9 mouse cellular contexts compared by ENCODE assay signal in genomic region chr5:134668495-134668894, GRCm38 (mm10). TPM values are rescaled to one million over a fixed set of nuclear protein-coding genes. Genes with fewer than 3 reads are reported as not detected.
DNase-seq lines count a peak whose midpoint lies in the region; ATAC-seq and TF ChIP-seq lines count a peak whose summit lies in the region.
"Had no signal": no experiment of that assay in that cellular context is flagged by ENCODE, and none has a peak within 500 bp of the region (broad histone marks: within the 10 kb centered on the region; RNA-seq: fewer than 3 reads in every experiment).

No protein-coding gene starts in this region.

- peaks cover 8% of the 10 kb centered on the region; the same call in 1 of the 2 replicates for H3K36me3 ChIP-seq in hindbrain, embryonic 11.5 days (ENCODE audit: control insufficient read depth, insufficient read depth, low read length)
- peaks cover 33% of the 10 kb centered on the region for H3K36me3 ChIP-seq in hindbrain, embryonic 16.5 days (ENCODE audit: control insufficient read depth, insufficient read depth, low read length)
- H3K36me3 ChIP-seq in ES-Bruce4 (ENCODE audit: control insufficient read depth, insufficient read depth, low read length, poor library complexity, severe bottlenecking), result no peaks in the 10 kb centered on the region
- H3K36me3 ChIP-seq in kidney, embryonic 16.5 days (ENCODE audit: insufficient read depth, low read length), result peaks cover 28% of the 10 kb centered on the region; the same call in 1 of the 2 replicates
- H3K36me3 ChIP-seq in midbrain, postnatal 0 days (ENCODE audit: insufficient read depth, low read length), result peaks cover 78% of the 10 kb centered on the region

- TF ChIP-seq EP300 in ES-Bruce4 (IDR thresholded peaks at IDR 0.05; ENCODE audit: insufficient read depth, low read depth, low read length), result no peak

- TF ChIP-seq POLR2A in ES-Bruce4 (IDR thresholded peaks at IDR 0.05; ENCODE audit: insufficient read depth, low read length), result no peak
- no peak for TF ChIP-seq POLR2A in bone marrow macrophage, adult 2 months (IDR thresholded peaks at IDR 0.05; ENCODE audit: borderline replicate concordance, low read depth, low read length)

- TF ChIP-seq CTCF in ES-Bruce4 (IDR thresholded peaks at IDR 0.05; ENCODE audit: low read depth, low read length), result peak; percentile 85
- peak; percentile 58; the same call in 1 of the 2 replicates for TF ChIP-seq CTCF in bone marrow macrophage, adult 2 months (IDR thresholded peaks at IDR 0.05; ENCODE audit: low read depth, low read length)
- peak; percentile 68 for TF ChIP-seq CTCF in midbrain, postnatal 0 days (IDR thresholded peaks at IDR 0.05)

- H3K9me3 ChIP-seq in hindbrain, embryonic 11.5 days (ENCODE audit: control insufficient read depth, low read length), result no peaks in the 10 kb centered on the region
- H3K9me3 ChIP-seq in hindbrain, embryonic 16.5 days (ENCODE audit: control insufficient read depth, low read length), result no peaks in the 10 kb centered on the region
- no peaks in the 10 kb centered on the region for H3K9me3 ChIP-seq in ES-Bruce4 (replicated peaks; ENCODE audit: control insufficient read depth, insufficient read depth, low read length, poor library complexity, severe bottlenecking)
- H3K9me3 ChIP-seq in kidney, embryonic 16.5 days (ENCODE audit: low read length), result no peaks in the 10 kb centered on the region
- no peaks in the 10 kb centered on the region for H3K9me3 ChIP-seq in midbrain, postnatal 0 days (ENCODE audit: low read length)
- H3K9me3 ChIP-seq: embryonic facial prominence, embryonic 12.5 days had no signal

- H3K27ac ChIP-seq in hindbrain, embryonic 11.5 days (ENCODE audit: low read depth, low read length), result no peak overlapping the region
- no peak overlapping the region for H3K27ac ChIP-seq in hindbrain, embryonic 16.5 days (ENCODE audit: low read depth, low read length)
- H3K27ac ChIP-seq in ES-Bruce4 (ENCODE audit: insufficient read depth, low read length), result 0 out of 2 replicates have a peak overlapping the region, but pooled peaks have one; percentile 15
- no peak overlapping the region for H3K27ac ChIP-seq in bone marrow macrophage, adult 2 months (ENCODE audit: insufficient read depth, low read depth, low read length)
- no peak overlapping the region for H3K27ac ChIP-seq in kidney, embryonic 16.5 days (ENCODE audit: low read length)
- H3K27ac ChIP-seq in midbrain, postnatal 0 days (ENCODE audit: low read depth, low read length), result no peak overlapping the region
- H3K27ac ChIP-seq: embryonic facial prominence, embryonic 12.5 days had no signal

- H3K9ac ChIP-seq in hindbrain, embryonic 11.5 days (ENCODE audit: low read depth, low read length), result no peak overlapping the region
- no peak overlapping the region for H3K9ac ChIP-seq in hindbrain, embryonic 16.5 days (ENCODE audit: low read depth, low read length)
- H3K9ac ChIP-seq in ES-Bruce4 (ENCODE audit: low read depth, poor library complexity, severe bottlenecking), result peak overlapping the region; percentile 26; the same call in 1 of the 2 replicates
- H3K9ac ChIP-seq in kidney, embryonic 16.5 days (replicated peaks; ENCODE audit: low read length), result no peak overlapping the region
- H3K9ac ChIP-seq in midbrain, postnatal 0 days (replicated peaks; ENCODE audit: low read length, poor library complexity, severe bottlenecking), result no peak overlapping the region
- H3K9ac ChIP-seq: embryonic facial prominence, embryonic 12.5 days had no signal

- no peak overlapping the region for H3K4me2 ChIP-seq in hindbrain, embryonic 11.5 days (replicated peaks; ENCODE audit: low read depth, low read length)
- H3K4me2 ChIP-seq in hindbrain, embryonic 16.5 days (ENCODE audit: low read length), result no peak overlapping the region
- no peak overlapping the region for H3K4me2 ChIP-seq in kidney, embryonic 16.5 days (replicated peaks; ENCODE audit: low read depth, low read length)
- no peak overlapping the region for H3K4me2 ChIP-seq in midbrain, postnatal 0 days (ENCODE audit: low read depth, low read length, poor library complexity, severe bottlenecking)
- H3K4me2 ChIP-seq: embryonic facial prominence, embryonic 12.5 days had no signal

- 0 out of 2 replicates have a peak, but pooled peaks cover 5% of the 10 kb centered on the region for H3K4me1 ChIP-seq in hindbrain, embryonic 11.5 days (replicated peaks; ENCODE audit: control insufficient read depth, insufficient read depth, low read length)
- H3K4me1 ChIP-seq in hindbrain, embryonic 16.5 days (ENCODE audit: control insufficient read depth, insufficient read depth, low read depth, low read length), result no peaks in the 10 kb centered on the region
- H3K4me1 ChIP-seq in ES-Bruce4 (ENCODE audit: control insufficient read depth, insufficient read depth, low read length), result no peaks in the 10 kb centered on the region
- no peaks in the 10 kb centered on the region for H3K4me1 ChIP-seq in bone marrow macrophage, adult 2 months (ENCODE audit: control insufficient read depth, insufficient read depth, low read length)
- H3K4me1 ChIP-seq in kidney, embryonic 16.5 days (ENCODE audit: insufficient read depth, low read length), result no peaks in the 10 kb centered on the region
- no peaks in the 10 kb centered on the region for H3K4me1 ChIP-seq in midbrain, postnatal 0 days (ENCODE audit: insufficient read depth, low read length)
- H3K4me1 ChIP-seq: embryonic facial prominence, embryonic 12.5 days had no signal

- ATAC-seq in hindbrain, embryonic 11.5 days (ENCODE audit: low FRiP score), result 0 out of 2 replicates have a peak, but pooled peaks have one; percentile 30
- ATAC-seq in hindbrain, embryonic 16.5 days, result no peak; the same call in 1 of the 2 replicates
- peak; percentile 29; the same call in 1 of the 2 replicates for ATAC-seq in kidney, embryonic 16.5 days (ENCODE audit: low FRiP score, low TSS enrichment)
- ATAC-seq in midbrain, postnatal 0 days (ENCODE audit: low FRiP score), result no peak
- ATAC-seq in monocyte, adult 5-6 weeks (replicated peaks; ENCODE audit: insufficient number of reproducible peaks, low FRiP score, low TSS enrichment, poor library complexity, severe bottlenecking), result no peak

- H3K4me3 ChIP-seq in hindbrain, embryonic 11.5 days (ENCODE audit: low read depth, low read length), result no peak overlapping the region
- no peak overlapping the region for H3K4me3 ChIP-seq in hindbrain, embryonic 16.5 days (ENCODE audit: low read length)
- H3K4me3 ChIP-seq in ES-Bruce4 (ENCODE audit: low read depth, low read length), result peak overlapping the region; percentile 61
- H3K4me3 ChIP-seq in bone marrow macrophage, adult 2 months (ENCODE audit: insufficient read depth, low read length), result no peak overlapping the region
- H3K4me3 ChIP-seq in kidney, embryonic 16.5 days (ENCODE audit: low read length), result no peak overlapping the region
- no peak overlapping the region for H3K4me3 ChIP-seq in midbrain, postnatal 0 days (ENCODE audit: low read depth, low read length)
- H3K4me3 ChIP-seq: embryonic facial prominence, embryonic 12.5 days had no signal

- 23% methylated on average over 8 of the region's 8 CpGs for WGBS in hindbrain, embryonic 11.5 days
- 33% methylated on average over 8 of the region's 8 CpGs for WGBS in hindbrain, embryonic 16.5 days
- 55% methylated on average over 8 of the region's 8 CpGs for WGBS in kidney, embryonic 16.5 days
- WGBS in midbrain, postnatal 0 days, result 29% methylated on average over 8 of the region's 8 CpGs

- H3K27me3 ChIP-seq in hindbrain, embryonic 11.5 days (ENCODE audit: control insufficient read depth, insufficient read depth, low read length), result no peaks in the 10 kb centered on the region
- H3K27me3 ChIP-seq in hindbrain, embryonic 16.5 days (replicated peaks; ENCODE audit: control insufficient read depth, insufficient read depth, low read length), result no peaks in the 10 kb centered on the region
- no peaks in the 10 kb centered on the region for H3K27me3 ChIP-seq in ES-Bruce4 (ENCODE audit: control insufficient read depth, insufficient read depth, low read length, poor library complexity, severe bottlenecking)
- H3K27me3 ChIP-seq in kidney, embryonic 16.5 days (ENCODE audit: insufficient read depth, low read length), result no peaks in the 10 kb centered on the region
- no peaks in the 10 kb centered on the region for H3K27me3 ChIP-seq in midbrain, postnatal 0 days (ENCODE audit: insufficient read depth, low read length)
- H3K27me3 ChIP-seq: embryonic facial prominence, embryonic 12.5 days had no signal

- DNase-seq in hindbrain, embryonic 11.5 days (ENCODE audit: low spot score), result peak; percentile 76
- DNase-seq in midbrain, postnatal 0 days (ENCODE audit: low spot score), result peak; percentile 52
- DNase-seq in layer of hippocampus, adult 9-11 months, result no peak

RNA-seq across cellular contexts. Expression of gene Limk1, which starts 19.9 kb away (rescaled TPM):
- 12.4 and 14.7 TPM in 2 replicates for polyA plus RNA-seq in hindbrain, embryonic 11.5 days (2014; fragmentation: Nextera tagmentation; extraction: Ambion mirVana)
- 22.0 and 22.1 TPM in 2 replicates for polyA plus RNA-seq in hindbrain, embryonic 16.5 days (2015; fragmentation: Nextera tagmentation; extraction: Ambion mirVana)
- polyA plus RNA-seq in ES-Bruce4 (2011; ENCODE audit: insufficient read depth, insufficient read length, low read depth, missing spikeins), result 17.9 and 19.1 TPM in 2 replicates
- 9.4 and 13.1 TPM in 2 replicates for polyA plus RNA-seq in bone marrow macrophage, adult 2 months (2012; ENCODE audit: insufficient read depth, insufficient read length, missing spikeins)
- polyA plus RNA-seq in kidney, embryonic 16.5 days (2015; fragmentation: Nextera tagmentation; extraction: Ambion mirVana), result 4.9 and 5.2 TPM in 2 replicates
- 72.9 and 76.5 TPM in 2 replicates for total RNA-seq in midbrain, postnatal 0 days (2014; rRNA removed)
- polyA plus RNA-seq in midbrain, postnatal 0 days (2015; fragmentation: Nextera tagmentation; extraction: Ambion mirVana), result 15.5 and 16.7 TPM in 2 replicates
- total RNA-seq in monocyte, adult 5-6 weeks (2017), result 5.1 to 31.9 TPM (median 6.9 TPM) in 3 replicates

RNA-seq across cellular contexts. Expression of gene Eif4h, which starts 29.2 kb away (rescaled TPM):
- polyA plus RNA-seq in hindbrain, embryonic 11.5 days (2014; fragmentation: Nextera tagmentation; extraction: Ambion mirVana), result 434 and 445 TPM in 2 replicates
- 332 and 340 TPM in 2 replicates for polyA plus RNA-seq in hindbrain, embryonic 16.5 days (2015; fragmentation: Nextera tagmentation; extraction: Ambion mirVana)
- polyA plus RNA-seq in ES-Bruce4 (2011; ENCODE audit: insufficient read depth, insufficient read length, low read depth, missing spikeins), result 304 and 309 TPM in 2 replicates
- 169 and 175 TPM in 2 replicates for polyA plus RNA-seq in bone marrow macrophage, adult 2 months (2012; ENCODE audit: insufficient read depth, insufficient read length, missing spikeins)
- 492 and 502 TPM in 2 replicates for polyA plus RNA-seq in kidney, embryonic 16.5 days (2015; fragmentation: Nextera tagmentation; extraction: Ambion mirVana)
- total RNA-seq in midbrain, postnatal 0 days (2014; rRNA removed), result 424 and 435 TPM in 2 replicates
- 302 and 311 TPM in 2 replicates for polyA plus RNA-seq in midbrain, postnatal 0 days (2015; fragmentation: Nextera tagmentation; extraction: Ambion mirVana)
- total RNA-seq in monocyte, adult 5-6 weeks (2017), result 260 to 269 TPM (median 265 TPM) in 3 replicates

RNA-seq across cellular contexts. Expression of gene Lat2, which starts 53.7 kb away (rescaled TPM):
- 0.77 and 3.1 TPM in 2 replicates for polyA plus RNA-seq in hindbrain, embryonic 11.5 days (2014; fragmentation: Nextera tagmentation; extraction: Ambion mirVana)
- 2.1 and 2.6 TPM in 2 replicates for polyA plus RNA-seq in hindbrain, embryonic 16.5 days (2015; fragmentation: Nextera tagmentation; extraction: Ambion mirVana)
- polyA plus RNA-seq in ES-Bruce4 (2011; ENCODE audit: insufficient read depth, insufficient read length, low read depth, missing spikeins), result 2.2 and 2.6 TPM in 2 replicates
- polyA plus RNA-seq in bone marrow macrophage, adult 2 months (2012; ENCODE audit: insufficient read depth, insufficient read length, missing spikeins), result 202 and 213 TPM in 2 replicates
- 1.8 and 3.6 TPM in 2 replicates for polyA plus RNA-seq in kidney, embryonic 16.5 days (2015; fragmentation: Nextera tagmentation; extraction: Ambion mirVana)
- total RNA-seq in midbrain, postnatal 0 days (2014; rRNA removed), result 0.44 and 2.8 TPM in 2 replicates
- polyA plus RNA-seq in midbrain, postnatal 0 days (2015; fragmentation: Nextera tagmentation; extraction: Ambion mirVana), result 1.6 and 2.2 TPM in 2 replicates
- 191 to 217 TPM (median 196 TPM) in 3 replicates for total RNA-seq in monocyte, adult 5-6 weeks (2017)

Comparison
In these comparisons a context has a peak if more than half of its experiments do, and no peak if none do; other contexts are left out.
1. ATAC-seq: peak in hindbrain, embryonic 11.5 days (single experiment) and kidney, embryonic 16.5 days (single experiment); none in hindbrain, embryonic 16.5 days (single experiment), midbrain, postnatal 0 days (single experiment) and monocyte, adult 5-6 weeks (single experiment).
2. RNA of gene Lat2, which starts 53.7 kb away (polyA plus RNA-seq): 202 to 213 TPM in bone marrow macrophage, adult 2 months; 1.8 to 3.6 TPM in kidney, embryonic 16.5 days, 0.77 to 3.1 TPM in hindbrain, embryonic 11.5 days, 1.6 to 2.2 TPM in midbrain, postnatal 0 days, 2.2 to 2.6 TPM in ES-Bruce4 and 2.1 to 2.6 TPM in hindbrain, embryonic 16.5 days; every median in the first group is over 10 times any median in the second.
3. Peak in every context shown above with its lines, with median percentiles within 50 percentile points of each other: CTCF ChIP-seq.